In the genomic region with DNA sequence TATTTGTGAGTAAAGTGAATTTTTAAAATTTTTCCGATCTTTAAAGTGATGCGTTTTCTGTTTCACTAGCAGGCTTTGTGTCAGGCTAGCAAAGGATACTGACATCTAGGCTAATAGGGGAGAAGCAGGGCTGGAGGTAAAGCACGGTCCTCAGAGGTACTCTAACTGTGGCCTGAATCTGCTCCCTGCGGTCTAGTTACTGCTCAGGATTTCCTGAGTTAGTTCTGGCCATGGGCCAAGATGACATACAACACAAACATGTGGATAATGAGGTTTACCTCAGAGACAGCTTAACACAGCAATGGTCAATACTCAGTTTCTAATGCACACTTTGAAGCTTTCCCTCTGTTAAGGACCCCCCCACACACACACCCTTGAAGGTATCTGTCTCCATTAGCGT, we compare ENCODE assay signal across 19 mouse cellular contexts.
"Had no signal": no experiment of that assay in that cellular context is flagged by ENCODE, and none has a peak within 500 bp of the region (broad histone marks: within the 10 kb centered on the region; RNA-seq: fewer than 3 reads in every experiment).

No protein-coding gene starts in this region.

- H3K9ac ChIP-seq: limb, embryonic 15.5 days; liver, embryonic 12.5 days; liver, embryonic 15.5 days; midbrain, embryonic 13.5 days had no signal

- H3K36me3 ChIP-seq: limb, embryonic 15.5 days; liver, embryonic 12.5 days; liver, embryonic 15.5 days; midbrain, embryonic 13.5 days had no signal

- H3K4me2 ChIP-seq: limb, embryonic 15.5 days; liver, embryonic 12.5 days; liver, embryonic 15.5 days; midbrain, embryonic 13.5 days had no signal

- H3K9me3 ChIP-seq: limb, embryonic 15.5 days; liver, embryonic 12.5 days; liver, embryonic 15.5 days; midbrain, embryonic 13.5 days had no signal

- H3K4me1 ChIP-seq: limb, embryonic 15.5 days; liver, embryonic 12.5 days; liver, embryonic 15.5 days; midbrain, embryonic 13.5 days had no signal

- DNase-seq: kidney, adult 18-20 months; kidney, adult 9 months; kidney, postnatal 25 days; layer of hippocampus, postnatal 36 days; left cerebral cortex, postnatal 4 days; lung, adult 18-20 months; lung, postnatal 14 days; thymus, adult 2 months; thymus, postnatal 14 days; thymus, postnatal 4 days had no signal

- H3K4me3 ChIP-seq: layer of hippocampus, adult 2 months; left cerebral cortex, adult 2 months; limb, embryonic 15.5 days; liver, embryonic 12.5 days; liver, embryonic 15.5 days; midbrain, embryonic 13.5 days had no signal

- H3K27me3 ChIP-seq: limb, embryonic 15.5 days; liver, embryonic 12.5 days; liver, embryonic 15.5 days; midbrain, embryonic 13.5 days had no signal

- H3K27ac ChIP-seq: kidney, postnatal 0 days; layer of hippocampus, adult 2 months; left cerebral cortex, adult 2 months; limb, embryonic 15.5 days; liver, embryonic 12.5 days; liver, embryonic 15.5 days; macrophage; midbrain, embryonic 13.5 days; stomach, postnatal 0 days had no signal

- ATAC-seq: liver, embryonic 12.5 days; midbrain, embryonic 13.5 days had no signal
